Mouse (Mus musculus) ES-E14 (cell line): ENCODE measurements around the gene Comtd1. TPM values are rescaled to one million over a fixed set of nuclear protein-coding genes. Genes with fewer than 3 reads are reported as not detected.

Experiments
- DNase-seq: peaks from one replicate; pipeline ENCODE4 v3.0.0-alpha.2; 2013; ENCODE audit warnings: low read depth, low spot score
- H3K27ac ChIP-seq: 2 replicates; pipeline ENCODE4 v1.5.1; 2012; ENCODE audit warnings: low read depth, mild to moderate bottlenecking, low read length, moderate library complexity, mixed read lengths; ENCODE audit not compliant: poor library complexity, insufficient read depth, severe bottlenecking
- H3K36me3 ChIP-seq: 2 replicates; pipeline ENCODE4 v1.6.1; 2012; ENCODE audit warnings: mild to moderate bottlenecking, low read length, moderate library complexity, mixed read lengths; ENCODE audit not compliant: control insufficient read depth, poor library complexity, insufficient read depth, severe bottlenecking
- H3K4me1 ChIP-seq, 2 experiments: fragments of 150-350 bp in 1 of 2; sonication (generic) in 1 of 2; 2 replicates each; pipeline ENCODE4 v1.6.1; 2012; ENCODE audit warnings: low read length in 2 of 2, mild to moderate bottlenecking in 1 of 2, mixed read lengths in 1 of 2; ENCODE audit not compliant: control insufficient read depth in 2 of 2, insufficient read depth in 2 of 2, poor library complexity in 1 of 2
- H3K4me3 ChIP-seq, 2 experiments: fragments of 150-350 bp in 1 of 2; sonication (generic) in 1 of 2; 2 replicates each; pipeline ENCODE4 v1.5.1; 2012; ENCODE audit warnings: low read length in 2 of 2, low read depth in 1 of 2, mild to moderate bottlenecking in 1 of 2, mixed read lengths in 1 of 2; ENCODE audit not compliant: insufficient read depth in 1 of 2, poor library complexity in 1 of 2, severe bottlenecking in 1 of 2
- H3K9ac ChIP-seq: 2 replicates; pipeline ENCODE4 v1.6.1; 2012; ENCODE audit warnings: low read depth, mild to moderate bottlenecking, low read length, mixed read lengths; ENCODE audit not compliant: poor library complexity, insufficient read depth, severe bottlenecking
- H3K9me3 ChIP-seq: fragments of 150-350 bp; sonication (generic); 2 replicates; pipeline ENCODE4 v1.6.1; 2012; ENCODE audit warnings: low read depth, mild to moderate bottlenecking, low read length; ENCODE audit not compliant: control insufficient read depth, insufficient read depth
- CHD2 ChIP-seq: IDR thresholded peaks from 2 replicates; pipeline ENCODE4 v1.6.1; 2014; ENCODE audit warnings: mild to moderate bottlenecking, low read depth, low read length, inconsistent platforms
- HCFC1 ChIP-seq: IDR thresholded peaks from 2 replicates; pipeline ENCODE4 v1.6.1; 2012; ENCODE audit warnings: low read length, inconsistent platforms, borderline replicate concordance; ENCODE audit not compliant: insufficient read depth
- MAFK ChIP-seq: IDR thresholded peaks from 2 replicates; pipeline ENCODE4 v1.6.1; 2014; ENCODE audit warnings: mild to moderate bottlenecking, low read depth, low read length, inconsistent platforms; ENCODE audit not compliant: insufficient read depth
- ZC3H11A ChIP-seq: IDR thresholded peaks from 2 replicates; pipeline ENCODE4 v1.6.1; 2012; ENCODE audit warnings: low read depth, mild to moderate bottlenecking, inconsistent platforms, low read length, borderline replicate concordance
- ZNF384 ChIP-seq: IDR thresholded peaks from 2 replicates; pipeline ENCODE4 v1.6.1; 2012; ENCODE audit warnings: low read depth, low read length, inconsistent platforms
- in situ Hi-C, 2 experiments: fragments of 600-800 bp; cut with MboI; formaldehyde crosslinking; loops; one replicate each; pipeline ENCODE4 v1.15.1; 2025; ENCODE audit warnings: low sequenced_read_pairs in 2 of 2, inconsistent platforms in 1 of 2; ENCODE audit not compliant: unreplicated experiment in 2 of 2
- total RNA-seq: library from RNA; depleted of rRNA; stranded (reverse); fragments of 300-350 nt; gene quantifications from 2 replicates; pipeline ENCODE4 v1.2.3, GENCODE M21; 2012; rRNA removed

Gene Comtd1
- total RNA-seq, 1 experiment: 36.6 TPM

DNA sequence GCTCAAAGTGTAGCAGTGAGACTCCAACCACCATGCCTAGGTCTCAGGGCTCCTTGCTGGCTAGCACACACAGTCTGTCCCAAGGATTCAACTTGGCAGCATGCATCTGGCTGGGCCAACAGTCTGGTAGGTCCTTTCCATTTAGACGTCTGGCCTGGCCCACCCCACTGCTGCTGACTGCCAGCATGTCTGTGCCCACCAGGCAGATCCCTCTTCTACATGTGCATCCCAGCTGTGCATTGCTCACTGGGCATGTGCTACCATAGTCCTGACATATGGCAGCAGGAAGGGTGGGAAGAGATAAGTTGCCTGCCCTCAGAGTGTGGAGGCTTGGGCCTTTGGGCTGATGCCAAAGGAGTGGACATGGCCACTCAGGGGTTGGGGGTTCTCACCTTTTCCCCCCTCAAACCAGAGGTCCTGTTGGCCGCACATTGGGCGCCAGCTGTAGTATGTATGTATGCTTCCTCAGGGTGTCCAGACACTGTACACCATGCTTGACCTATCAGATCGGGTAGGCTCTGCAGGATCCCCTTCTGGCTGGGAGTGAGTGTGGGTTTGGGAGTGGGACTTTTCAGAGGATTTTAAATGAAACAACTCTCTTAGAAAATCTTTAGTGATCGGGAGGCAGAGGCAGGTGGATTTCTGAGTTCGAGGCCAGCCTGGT is 46.1 kb downstream of the Comtd1 start:
- Histone ChIP-seq H3K9ac (no peak overlapping the region), H3K27ac (no peak overlapping the region), H3K4me1 (no peaks in the 10 kb centered on the region), H3K4me3 (no peak overlapping the region), H3K36me3 (no peaks in the 10 kb centered on the region; the same call in 1 of the 2 replicates), H3K9me3 (no peaks in the 10 kb centered on the region)
- in situ Hi-C loops: no loop called here
- no peak for DNase-seq
- no peak for TF ChIP-seq ZNF384
- no peak for TF ChIP-seq MAFK
- no peak for TF ChIP-seq CHD2
- no peak for TF ChIP-seq HCFC1
- TF ChIP-seq ZC3H11A: no peak

DNA sequence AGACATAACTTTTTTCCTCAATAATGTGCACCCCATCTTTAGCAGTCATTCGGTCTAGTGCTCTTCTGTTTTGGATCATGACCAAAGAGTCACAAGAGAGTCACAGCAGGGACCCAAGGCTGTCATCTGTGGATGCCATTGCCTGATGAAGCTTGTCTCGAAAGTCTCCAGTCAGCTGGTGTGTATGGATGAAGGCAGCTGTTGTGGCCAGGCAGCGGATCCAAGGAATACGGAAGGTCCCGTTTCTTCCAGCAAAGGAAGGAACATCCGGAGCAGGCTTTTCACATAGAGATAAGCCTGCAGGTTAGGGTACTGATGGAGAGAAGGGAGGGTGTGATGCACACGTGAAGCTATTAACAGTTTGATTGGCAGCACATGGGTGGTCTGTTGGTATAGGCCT is 47.2 kb downstream of the Comtd1 start:
- TF ChIP-seq MAFK (no peak), CHD2 (no peak), ZNF384 (no peak), HCFC1 (no peak), ZC3H11A (no peak)
- H3K9ac ChIP-seq: no peak overlapping the region
- in situ Hi-C loops: no loop called here
- H3K9me3 ChIP-seq: no peaks in the 10 kb centered on the region
- H3K4me3 ChIP-seq: no peak overlapping the region
- DNase-seq: no peak
- no peaks in the 10 kb centered on the region for H3K4me1 ChIP-seq
- H3K27ac ChIP-seq: no peak overlapping the region
- no peaks in the 10 kb centered on the region; the same call in 1 of the 2 replicates for H3K36me3 ChIP-seq

DNA sequence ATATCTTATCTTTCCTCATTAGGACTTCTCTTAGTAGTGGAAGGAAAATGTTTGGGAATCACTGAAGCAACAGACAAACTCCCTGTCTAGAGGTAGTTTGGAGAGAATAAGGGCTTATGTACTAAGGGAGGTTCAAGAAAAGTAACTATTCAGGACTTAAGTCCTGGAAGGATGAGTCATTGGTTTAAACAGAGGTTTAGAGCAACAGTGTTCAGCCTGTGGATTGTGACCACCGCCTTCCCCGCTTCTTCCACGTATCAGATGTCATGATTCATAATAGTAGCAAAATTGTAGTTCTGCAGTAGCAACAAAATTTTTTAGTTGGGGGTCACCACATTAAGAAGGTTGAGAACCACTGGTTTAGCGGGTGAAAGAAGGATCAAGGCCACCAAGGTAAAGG is 48.1 kb downstream of the Comtd1 start:
- H3K27ac ChIP-seq: no peak overlapping the region
- no peaks in the 10 kb centered on the region for H3K9me3 ChIP-seq
- H3K4me1 ChIP-seq: no peaks in the 10 kb centered on the region
- no peak overlapping the region for H3K4me3 ChIP-seq
- H3K9ac ChIP-seq: no peak overlapping the region
- DNase-seq: no peak
- no peak for TF ChIP-seq CHD2
- in situ Hi-C loops: no loop called here
- H3K36me3 ChIP-seq: no peaks in the 10 kb centered on the region; the same call in 1 of the 2 replicates

Other genes starting within 250 kb of the Comtd1 start
- gene Dupd1, start 134.4 kb downstream of the Comtd1 start, total RNA-seq: not detected in 2 replicates
- gene Samd8, start 98.4 kb downstream of the Comtd1 start, total RNA-seq: 28.0 and 31.4 TPM in 2 replicates
- 0.95 and 1.2 TPM in 2 replicates for gene Dusp13, start 97.8 kb downstream of the Comtd1 start, total RNA-seq
- 251 and 305 TPM in 2 replicates for gene Vdac2, start 23.7 kb downstream of the Comtd1 start, total RNA-seq
- gene Zfp503, start 140.6 kb upstream of the Comtd1 start, total RNA-seq: 0.21 and 1.2 TPM in 2 replicates
- gene Lrmda, start 170.7 kb upstream of the Comtd1 start, total RNA-seq: 0.22 TPM in 1 of 2 replicates, not detected in the other